Mouse (Mus musculus) liver, embryonic 14.5 days (tissue): ENCODE results near the gene Fgfr2.

Experiments
- CTCF ChIP-seq: IDR thresholded peaks from 2 replicates; pipeline ENCODE4 v1.5.1; 2016; ENCODE audit warnings: antibody characterized with exemption, low read depth, control low read depth
- EP300 ChIP-seq: IDR thresholded peaks from 2 replicates; pipeline ENCODE4 v1.6.1; 2016; ENCODE audit warnings: antibody characterized with exemption, low read depth

GRCm38 (mm10) chr7:131598483-131598824 is 1524.7 kb downstream of the Fgfr2 start:
- TF ChIP-seq CTCF: peak; percentile 19; the same call in 1 of the 2 replicates
- no peak for TF ChIP-seq EP300
